Mouse (Mus musculus) liver, postnatal 0 days (tissue): ENCODE measurements at regions not wholly inside any gene's neighbourhood (a gene's known extent, or its start where the extent isn't known, plus 50 kb on each side); places are given as distances from the start of the nearest gene placed in this dataset.

Experiments used
- CTCF ChIP-seq: sonication (generic); IDR thresholded peaks from 2 replicates; pipeline ENCODE4 v1.5.1; 2016; ENCODE audit warnings: antibody characterized with exemption, low read depth
- EP300 ChIP-seq: IDR thresholded peaks from 2 replicates; pipeline ENCODE4 v1.6.1; 2016; ENCODE audit warnings: antibody characterized with exemption, low read depth, mild to moderate bottlenecking

GRCm38 (mm10) chr11:45071195-45071594 lies 454.1 kb downstream of the Ebf1 start:
- TF ChIP-seq CTCF = no peak
- TF ChIP-seq EP300 = no peak
